Mouse (Mus musculus) R1 (cell line): ENCODE measurements around the gene Pnkd.
A peak's percentile ranks its signal among the peaks of the same experiment; 100 is the strongest.

ENCODE experiments used
- DNase-seq: peaks from one replicate; pipeline ENCODE4 v3.0.0-alpha.2; 2018; ENCODE audit warnings: low read depth, low spot score

Gene Pnkd

GRCm38 (mm10) chr1:74284543-74285160 is at the start of gene Pnkd, which contains the start of gene Aamp:
Gene Pnkd (plus strand): TSS chr1:74284930.
Gene Aamp (minus strand): TSS chr1:74284738.
- peak; percentile 100 for DNase-seq

GRCm38 (mm10) chr1:74235938-74236589 is 48.7 kb upstream of the Pnkd start, which contains the start of gene Arpc2:
Gene Arpc2 (plus strand): TSS chr1:74236084.
- DNase-seq = peak; percentile 95

GRCm38 (mm10) chr1:74236590-74237317 is 48.0 kb upstream of the Pnkd start:
- peak; percentile 46 for DNase-seq

GRCm38 (mm10) chr1:74237671-74238070 is 47.1 kb upstream of the Pnkd start:
- no peak for DNase-seq

- peak; percentile 28 for DNase-seq
Measured at GRCm38 (mm10) chr1:74238136-74238535, 46.6 kb upstream of the Pnkd start.

GRCm38 (mm10) chr1:74239162-74239561 is 45.6 kb upstream of the Pnkd start:
- no peak for DNase-seq

GRCm38 (mm10) chr1:74239618-74240017 is 45.1 kb upstream of the Pnkd start:
- peak; percentile 25 for DNase-seq

- DNase-seq = no peak
Measured at GRCm38 (mm10) chr1:74240311-74240710, 44.4 kb upstream of the Pnkd start.

GRCm38 (mm10) chr1:74240832-74241231 is 43.9 kb upstream of the Pnkd start:
- DNase-seq = no peak

GRCm38 (mm10) chr1:74245525-74245924 is 39.2 kb upstream of the Pnkd start:
- DNase-seq = peak; percentile 51

- DNase-seq = no peak
Measured at GRCm38 (mm10) chr1:74248799-74249198, 35.9 kb upstream of the Pnkd start.

- DNase-seq = no peak
Measured at GRCm38 (mm10) chr1:74249331-74249980, 35.3 kb upstream of the Pnkd start.

- DNase-seq = no peak
Measured at GRCm38 (mm10) chr1:74250096-74250495, 34.6 kb upstream of the Pnkd start.

- DNase-seq = no peak
Measured at GRCm38 (mm10) chr1:74255704-74256345, 28.9 kb upstream of the Pnkd start.

- DNase-seq = peak; percentile 88
Measured at GRCm38 (mm10) chr1:74256782-74257181, 27.9 kb upstream of the Pnkd start.

GRCm38 (mm10) chr1:74262510-74262909 is 22.2 kb upstream of the Pnkd start:
- DNase-seq = no peak

GRCm38 (mm10) chr1:74268750-74269149 is 16.0 kb upstream of the Pnkd start:
- DNase-seq = no peak

GRCm38 (mm10) chr1:74271659-74272058 is 13.1 kb upstream of the Pnkd start:
- DNase-seq = no peak

- DNase-seq = no peak
Measured at GRCm38 (mm10) chr1:74275015-74275414, 9.7 kb upstream of the Pnkd start.

- no peak for DNase-seq
Measured at GRCm38 (mm10) chr1:74277041-74277440, 7.7 kb upstream of the Pnkd start.

GRCm38 (mm10) chr1:74277883-74278537 is 6.7 kb upstream of the Pnkd start:
- no peak for DNase-seq
